Mouse (Mus musculus) limb, embryonic 11.5 days (tissue): ENCODE measurements around the gene Rhox2b. TPM values are rescaled to one million over a fixed set of nuclear protein-coding genes. Genes with fewer than 3 reads are reported as not detected.
"Not testable (repeated sequence)": the region's sequence is repeated elsewhere in the genome, so short reads cannot be mapped to it uniquely, and the experiment has no call there.

Source experiments
- ATAC-seq: fragments of 200-750 bp; cut with Nextera tagmentation; 2 replicates; pipeline ENCODE4 v1.8.0; 2017; ENCODE audit warnings: low read depth; ENCODE audit not compliant: insufficient number of reproducible peaks, low FRiP score, low TSS enrichment
- DNase-seq: peaks from one replicate; pipeline ENCODE4 v3.0.0-alpha.2; 2015; ENCODE audit warnings: low spot score
- H3K27ac ChIP-seq: fragments of 300-500 bp; sonication (generic); replicated peaks from 2 replicates; pipeline ENCODE4 v1.5.1; 2014; ENCODE audit warnings: low read depth, mild to moderate bottlenecking, low read length
- H3K27me3 ChIP-seq: fragments of 300-500 bp; sonication (generic); 2 replicates; pipeline ENCODE4 v1.6.1; 2014; ENCODE audit warnings: mild to moderate bottlenecking, low read length, mixed read lengths; ENCODE audit not compliant: control insufficient read depth, insufficient read depth
- H3K36me3 ChIP-seq: fragments of 300-500 bp; sonication (generic); 2 replicates; pipeline ENCODE4 v1.6.1; 2014; ENCODE audit warnings: mild to moderate bottlenecking, low read length, moderate library complexity, mixed read lengths; ENCODE audit not compliant: control insufficient read depth, insufficient read depth
- H3K4me1 ChIP-seq: fragments of 300-500 bp; sonication (generic); 2 replicates; pipeline ENCODE4 v1.6.1; 2014; ENCODE audit warnings: low read length, mixed read lengths; ENCODE audit not compliant: control insufficient read depth, insufficient read depth
- H3K4me2 ChIP-seq: fragments of 300-500 bp; sonication (generic); 2 replicates; pipeline ENCODE4 v1.6.1; 2014; ENCODE audit warnings: low read depth, mild to moderate bottlenecking, moderate library complexity; ENCODE audit not compliant: severe bottlenecking
- H3K4me3 ChIP-seq: fragments of 300-500 bp; sonication (generic); 2 replicates; pipeline ENCODE4 v1.5.1; 2014; ENCODE audit warnings: low read depth, low read length
- H3K9ac ChIP-seq: fragments of 300-500 bp; sonication (generic); 2 replicates; pipeline ENCODE4 v1.6.1; 2014; ENCODE audit warnings: mild to moderate bottlenecking, low read length
- H3K9me3 ChIP-seq: fragments of 300-500 bp; sonication (generic); 2 replicates; pipeline ENCODE4 v1.6.1; 2016; ENCODE audit warnings: low read length; ENCODE audit not compliant: control insufficient read depth
- WGBS: fragments of 180-500 bp; shearing (Covaris S2); extraction: QIAGEN DNeasy Blood & Tissue Kit; methylation state at CpG from one replicate; pipeline ENCODE4 v1.1.7; 2014; 5-methylcytosine and 5-hydroxymethylcytosine counted together
- polyA plus RNA-seq: library from polyadenylated mRNA; unstranded; fragments of >200 nt; fragmentation: Nextera tagmentation; extraction: Ambion mirVana; gene quantifications from 2 replicates; pipeline ENCODE4 v1.2.1, GENCODE M21; 2014

The Rhox2b gene
- not detected in 2 replicates for polyA plus RNA-seq

DNA sequence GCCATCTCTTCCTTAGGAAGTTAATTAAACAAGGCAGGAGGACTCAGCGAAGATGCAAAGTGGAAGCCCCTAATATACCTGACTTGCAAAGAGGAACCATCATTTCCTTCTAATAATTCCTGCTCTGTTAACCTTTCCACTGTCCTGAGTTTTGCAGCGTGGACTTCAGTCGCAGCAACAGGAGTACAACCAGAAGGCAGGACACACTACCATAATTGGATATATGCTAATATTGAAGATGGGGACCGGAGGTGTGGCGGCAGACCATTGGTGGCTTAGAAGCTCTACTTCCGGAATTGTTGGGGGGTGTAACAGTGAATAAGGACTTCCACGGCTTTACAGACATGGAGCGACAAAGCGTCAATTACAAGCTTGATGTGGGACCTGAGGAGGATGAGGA is at the start of gene Rhox2b:
Gene Rhox2b (plus strand): TSS at position 301 of the 400 bp plus-strand sequence.
- not testable (repeated sequence) for H3K36me3 ChIP-seq, H3K4me2 ChIP-seq, H3K9ac ChIP-seq, H3K27me3 ChIP-seq, ATAC-seq, DNase-seq, H3K9me3 ChIP-seq, H3K27ac ChIP-seq, H3K4me3 ChIP-seq, H3K4me1 ChIP-seq
- no CpG with 5 or more reads among the region's 9 CpGs for WGBS

DNA sequence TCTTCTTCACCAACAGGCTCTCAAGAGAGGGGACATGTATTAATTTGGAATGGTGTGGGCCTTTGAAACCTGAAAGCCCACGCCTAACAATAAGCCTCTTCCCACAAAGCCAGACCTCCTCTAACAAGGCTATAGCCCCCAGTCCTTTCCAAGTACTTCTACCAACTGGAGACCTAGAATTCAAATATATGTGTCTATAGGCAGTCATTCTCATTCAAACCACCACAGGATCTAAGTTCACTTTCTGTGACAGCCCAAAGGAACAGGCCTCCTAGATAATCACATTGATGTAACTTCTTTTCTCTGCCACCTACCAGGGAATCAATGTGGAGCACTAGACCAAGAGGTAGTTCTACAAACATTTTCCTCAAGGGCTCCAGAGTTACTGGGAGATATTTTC is 32.1 kb upstream of the Rhox2b start, which contains the start of gene Rhox3a2:
Gene Rhox3a2 (plus strand): TSS at position 301 of the 400 bp plus-strand sequence.
- DNase-seq, H3K36me3 ChIP-seq, H3K27me3 ChIP-seq, H3K9me3 ChIP-seq, H3K9ac ChIP-seq, H3K27ac ChIP-seq, H3K4me3 ChIP-seq, ATAC-seq, H3K4me2 ChIP-seq, H3K4me1 ChIP-seq: not testable (repeated sequence)
- no CpG with 5 or more reads among the region's 1 CpGs for WGBS

DNA sequence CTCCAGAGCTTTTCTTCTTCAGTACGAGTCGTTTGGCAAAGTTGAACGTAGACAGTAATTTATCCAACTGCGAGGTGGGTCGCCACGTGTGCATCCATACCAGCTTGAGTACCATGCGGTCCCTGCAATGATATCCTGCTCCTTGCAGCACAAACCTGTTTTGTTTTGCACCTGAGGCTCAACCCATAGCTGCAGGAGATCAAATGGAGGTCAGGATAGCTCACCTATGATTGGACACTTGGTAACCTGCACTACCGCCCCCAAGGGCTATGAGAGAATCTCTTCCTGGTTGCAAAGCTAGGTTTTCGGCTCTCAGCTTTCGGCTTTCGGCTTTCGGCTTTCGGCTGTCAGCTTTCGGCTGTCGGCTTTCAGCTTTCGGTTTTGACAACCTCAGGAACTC is 21.3 kb upstream of the Rhox2b start, which contains the start of gene Rhox4a2:
Gene Rhox4a2 (plus strand): TSS at position 301 of the 400 bp plus-strand sequence.
- WGBS = 91% methylated on average over 8 of the region's 16 CpGs
- not testable (repeated sequence) for H3K27me3 ChIP-seq, H3K9ac ChIP-seq, H3K27ac ChIP-seq, ATAC-seq, H3K9me3 ChIP-seq, H3K4me1 ChIP-seq, H3K4me3 ChIP-seq, H3K4me2 ChIP-seq, H3K36me3 ChIP-seq, DNase-seq

DNA sequence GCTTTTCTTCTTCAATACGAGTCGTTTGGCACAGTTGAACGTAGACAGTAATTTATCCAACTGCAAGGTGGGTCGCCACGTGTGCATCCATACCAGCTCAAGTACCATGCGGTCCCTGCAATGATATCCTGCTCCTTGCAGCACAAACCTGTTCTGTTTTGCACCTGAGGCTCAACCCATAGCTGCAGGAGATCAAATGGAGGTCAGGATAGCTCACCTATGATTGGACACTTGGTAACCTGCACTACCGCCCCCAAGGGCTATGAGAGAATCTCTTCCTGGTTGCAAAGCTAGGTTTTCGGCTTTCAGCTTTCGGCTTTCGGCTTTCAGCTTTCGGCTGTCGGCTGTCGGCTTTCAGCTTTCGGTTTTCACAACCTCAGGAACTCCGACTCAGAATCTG is 20.3 kb downstream of the Rhox2b start, which contains the start of gene Rhox4b:
Gene Rhox4b (plus strand): TSS at position 301 of the 400 bp plus-strand sequence.
- 90% methylated on average over 14 of the region's 15 CpGs for WGBS

DNA sequence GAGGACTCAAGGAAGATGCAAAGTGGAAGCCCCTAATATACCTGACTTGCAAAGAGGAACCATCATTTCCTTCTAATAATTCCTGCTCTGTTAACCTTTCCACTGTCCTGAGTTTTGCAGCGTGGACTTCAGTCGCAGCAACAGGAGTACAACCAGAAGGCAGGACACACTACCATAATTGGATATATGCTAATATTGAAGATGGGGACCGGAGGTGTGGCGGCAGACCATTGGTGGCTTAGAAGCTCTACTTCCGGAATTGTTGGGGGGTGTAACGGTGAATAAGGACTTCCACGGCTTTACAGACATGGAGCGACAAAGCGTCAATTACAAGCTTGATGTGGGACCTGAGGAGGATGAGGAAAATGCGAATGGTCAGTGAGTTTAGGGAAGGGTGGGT is 41.5 kb downstream of the Rhox2b start, which contains the start of gene Rhox2c:
Gene Rhox2c (plus strand): TSS at position 301 of the 400 bp plus-strand sequence.
- H3K36me3 ChIP-seq, H3K9ac ChIP-seq, H3K27ac ChIP-seq, H3K4me2 ChIP-seq, ATAC-seq, H3K4me1 ChIP-seq, H3K4me3 ChIP-seq, H3K27me3 ChIP-seq, H3K9me3 ChIP-seq, DNase-seq: not testable (repeated sequence)
- 97% methylated on average over 7 of the region's 10 CpGs for WGBS

More for the DNA sequence above, 20.3 kb downstream of the Rhox2b start, which contains the start of gene Rhox4b:
- H3K36me3 ChIP-seq, H3K27me3 ChIP-seq, ATAC-seq, H3K9ac ChIP-seq, H3K4me1 ChIP-seq, H3K27ac ChIP-seq, DNase-seq, H3K9me3 ChIP-seq, H3K4me3 ChIP-seq, H3K4me2 ChIP-seq: not testable (repeated sequence)

GRCm38 (mm10) chrX:37458285-37458684 is 46.4 kb downstream of the Rhox2b start, which contains the start of gene Rhox3c:
Gene Rhox3c (plus strand): TSS chrX:37458585.
- not testable (repeated sequence) for H3K4me3 ChIP-seq, H3K9me3 ChIP-seq
- WGBS = 88% methylated on average over 3 of the region's 4 CpGs

More at GRCm38 (mm10) chrX:37458285-37458684, 46.4 kb downstream of the Rhox2b start, which contains the start of gene Rhox3c:
- not testable (repeated sequence) for H3K36me3 ChIP-seq, DNase-seq, H3K27ac ChIP-seq, H3K9ac ChIP-seq, H3K4me2 ChIP-seq, H3K4me1 ChIP-seq, ATAC-seq, H3K27me3 ChIP-seq

Other genes with a start within 250 kb of the Rhox2b start
- gene Akap14, start 243.2 kb upstream of the Rhox2b start, polyA plus RNA-seq = 0.24 TPM in 1 of 2 replicates, not detected in the other
- 358 and 365 TPM in 2 replicates for gene Ndufa1, start 220.9 kb upstream of the Rhox2b start, polyA plus RNA-seq
- gene Rnf113a1, start 220.8 kb upstream of the Rhox2b start, polyA plus RNA-seq = 11.7 and 12.1 TPM in 2 replicates
- not detected in 2 replicates for gene Gm9, start 201.0 kb upstream of the Rhox2b start, polyA plus RNA-seq
- not detected in 2 replicates for gene Rhox1, start 189.8 kb upstream of the Rhox2b start, polyA plus RNA-seq
- 0.25 TPM in 1 of 2 replicates, not detected in the other for gene Rhox2a, start 167.1 kb upstream of the Rhox2b start, polyA plus RNA-seq
- gene Rhox3a, start 162.1 kb upstream of the Rhox2b start, polyA plus RNA-seq = not detected in 2 replicates
- gene Rhox4a, start 146.7 kb upstream of the Rhox2b start, polyA plus RNA-seq = not detected in 2 replicates
- gene Rhox3a2, start 32.0 kb upstream of the Rhox2b start, polyA plus RNA-seq = not detected in 2 replicates
- not detected in 2 replicates for gene Rhox4a2, start 21.2 kb upstream of the Rhox2b start, polyA plus RNA-seq
- not detected in 2 replicates for gene Rhox4b, start 20.4 kb downstream of the Rhox2b start, polyA plus RNA-seq
- not detected in 2 replicates for gene Rhox2c, start 41.6 kb downstream of the Rhox2b start, polyA plus RNA-seq
- gene Rhox3c, start 46.5 kb downstream of the Rhox2b start, polyA plus RNA-seq = not detected in 2 replicates
- gene Rhox4c, start 68.3 kb downstream of the Rhox2b start, polyA plus RNA-seq = not detected in 2 replicates
- not detected in 2 replicates for gene Rhox2d, start 81.4 kb downstream of the Rhox2b start, polyA plus RNA-seq
- not detected in 2 replicates for gene Rhox4d, start 102.3 kb downstream of the Rhox2b start, polyA plus RNA-seq
- gene Rhox2e, start 118.4 kb downstream of the Rhox2b start, polyA plus RNA-seq = 0.30 TPM in 1 of 2 replicates, not detected in the other
- not detected in 2 replicates for gene Rhox3e, start 130.0 kb downstream of the Rhox2b start, polyA plus RNA-seq
- gene Rhox4e, start 145.3 kb downstream of the Rhox2b start, polyA plus RNA-seq = not detected in 2 replicates
- not detected in 2 replicates for gene Rhox2f, start 159.3 kb downstream of the Rhox2b start, polyA plus RNA-seq
- gene Rhox3f, start 168.9 kb downstream of the Rhox2b start, polyA plus RNA-seq = not detected in 2 replicates
- not detected in 2 replicates for gene Rhox4f, start 195.6 kb downstream of the Rhox2b start, polyA plus RNA-seq
- gene Rhox3g, start 216.5 kb downstream of the Rhox2b start, polyA plus RNA-seq = not detected in 2 replicates
- not detected in 2 replicates for gene Rhox2g, start 231.4 kb downstream of the Rhox2b start, polyA plus RNA-seq
- not detected in 2 replicates for gene Rhox4g, start 239.3 kb downstream of the Rhox2b start, polyA plus RNA-seq